Mouse (Mus musculus): ENCODE results near the gene Relb. TPM values are rescaled to one million over a fixed set of nuclear protein-coding genes. Genes with fewer than 3 reads are reported as not detected.

The Relb gene
- polyA plus RNA-seq, 1 experiment: 25.7 TPM

DNA sequence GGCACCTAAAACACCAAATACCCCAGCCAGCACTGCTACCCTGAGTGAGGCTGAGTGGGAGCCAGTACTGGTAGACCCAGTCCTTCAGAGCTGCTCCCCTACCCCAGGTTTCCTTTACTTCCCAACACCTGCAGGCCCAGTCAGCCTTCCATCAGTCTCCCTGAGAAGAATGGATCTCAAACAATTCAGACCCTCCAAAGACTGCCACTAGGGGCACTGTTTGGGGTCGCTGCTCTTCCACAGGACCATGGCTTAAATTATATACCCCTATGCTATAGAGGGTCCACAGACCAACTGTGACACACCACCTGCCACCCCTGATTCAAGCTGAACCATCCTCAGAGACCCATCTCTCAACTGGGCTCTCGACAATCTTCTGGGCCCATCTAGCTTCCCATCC is 70.3 kb downstream of the Relb start:
- TF ChIP-seq CEBPB (IDR thresholded peaks at IDR 0.05; ENCODE audit: insufficient read depth, poor library complexity, severe bottlenecking) (no peak), E2F4 (IDR thresholded peaks at IDR 0.05; ENCODE audit: insufficient read depth) (no peak)
- peaks cover 70% of the 10 kb centered on the region for H3K79me2 ChIP-seq (ENCODE audit: control insufficient read depth, insufficient read depth)
- H3K4me3 ChIP-seq: no peak overlapping the region
- no peak overlapping the region for H3K4me2 ChIP-seq (ENCODE audit: low read depth)
- H3K27me3 ChIP-seq (ENCODE audit: control insufficient read depth, insufficient read depth, insufficient read length): no peaks in the 10 kb centered on the region
- H3K36me3 ChIP-seq (ENCODE audit: control insufficient read depth, insufficient read depth): no peaks in the 10 kb centered on the region
- no peak overlapping the region for H3ac ChIP-seq (ENCODE audit: control insufficient read depth, insufficient read length)

DNA sequence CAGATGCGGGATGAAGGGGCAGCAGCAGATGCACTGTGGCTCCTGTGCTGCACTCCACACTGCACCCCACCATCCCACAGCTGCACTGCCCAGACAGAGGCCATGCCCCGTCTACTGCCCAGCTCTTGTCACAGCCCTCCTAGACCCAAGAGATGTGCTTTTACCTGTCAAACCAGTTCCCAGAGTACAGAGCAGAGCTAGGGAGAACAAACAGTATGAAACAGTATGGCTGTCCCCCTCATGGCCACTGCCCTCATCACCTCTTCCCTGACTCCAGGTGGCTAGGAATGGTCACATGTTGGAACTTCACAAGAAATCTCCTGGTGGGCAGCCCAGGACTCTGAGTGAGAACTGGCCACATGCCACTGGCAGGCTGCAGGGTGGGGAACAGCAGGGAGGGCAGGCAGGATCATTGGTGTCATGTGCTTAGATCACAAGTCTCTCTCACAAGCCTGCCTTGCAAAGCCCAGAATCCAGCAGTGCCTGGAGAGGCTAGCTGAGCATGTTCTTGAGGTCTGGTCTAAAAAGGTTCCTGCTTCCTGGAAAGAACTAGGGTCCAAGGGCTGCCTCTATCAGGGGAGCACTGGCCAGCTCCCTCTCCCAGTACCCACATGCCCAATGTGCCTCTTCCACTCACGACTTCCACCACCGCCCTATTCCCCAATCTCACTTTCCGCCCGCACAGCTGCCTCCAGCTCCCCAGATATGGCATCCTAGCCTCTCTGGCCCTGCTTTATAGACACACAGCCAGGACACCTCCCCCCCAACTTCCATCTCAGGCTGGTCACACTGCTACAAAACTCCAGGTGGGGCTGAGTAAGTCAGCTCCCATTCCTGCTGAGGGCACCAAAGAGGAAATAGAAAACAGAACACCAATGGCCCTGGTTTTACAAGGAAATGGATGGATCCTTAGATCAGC is 71.0 kb downstream of the Relb start:
- Histone ChIP-seq H3K27me3 (ENCODE audit: control insufficient read depth, insufficient read depth, insufficient read length) (no peaks in the 10 kb centered on the region), H3K4me3 (no peak overlapping the region), H3ac (ENCODE audit: control insufficient read depth, insufficient read length) (no peak overlapping the region)

GRCm38 (mm10) chr7:19557086-19557485 is 72.2 kb downstream of the Relb start:
- Histone ChIP-seq H3K4me3 (no peak overlapping the region), H3K4me2 (ENCODE audit: low read depth) (no peak overlapping the region), H3K27me3 (ENCODE audit: control insufficient read depth, insufficient read depth, insufficient read length) (no peaks in the 10 kb centered on the region), H3K36me3 (ENCODE audit: control insufficient read depth, insufficient read depth) (no peaks in the 10 kb centered on the region), H3ac (ENCODE audit: control insufficient read depth, insufficient read length) (no peak overlapping the region), H3K79me2 (ENCODE audit: control insufficient read depth, insufficient read depth) (peaks cover 83% of the 10 kb centered on the region)
- TF ChIP-seq CEBPB (IDR thresholded peaks at IDR 0.05; ENCODE audit: insufficient read depth, poor library complexity, severe bottlenecking) (no peak), TCF12 (IDR thresholded peaks at IDR 0.05; ENCODE audit: insufficient read depth, poor library complexity, severe bottlenecking) (no peak), POLR2A (IDR thresholded peaks at IDR 0.05; ENCODE audit: insufficient read length, low read depth) (no peak), MYOG (IDR thresholded peaks at IDR 0.05; ENCODE audit: control insufficient read depth in 1 of 3, insufficient read depth in 1 of 3, insufficient read length in 2 of 3, low read depth in 2 of 3) (no peak), MYOD1 (IDR thresholded peaks at IDR 0.05; ENCODE audit: control insufficient read depth in 1 of 3, insufficient read length in 2 of 3, low read depth in 2 of 3) (no peak), REST (IDR thresholded peaks at IDR 0.05; ENCODE audit: insufficient read depth, insufficient read length) (no peak), POLR2AphosphoS2 (IDR thresholded peaks at IDR 0.05; ENCODE audit: insufficient read length, low read depth) (no peak), E2F4 (IDR thresholded peaks at IDR 0.05; ENCODE audit: insufficient read depth) (no peak), USF1 (IDR thresholded peaks at IDR 0.05; ENCODE audit: low read depth) (no peak), MAX (IDR thresholded peaks at IDR 0.05; ENCODE audit: low read depth) (no peak), SRF (IDR thresholded peaks at IDR 0.05; ENCODE audit: control insufficient read depth, insufficient read length, low read depth) (no peak)

More for the DNA sequence above, 71.0 kb downstream of the Relb start:
- no peak for TF ChIP-seq TCF3 (IDR thresholded peaks at IDR 0.05; ENCODE audit: insufficient read length, low read depth)
- TF ChIP-seq TCF12 (IDR thresholded peaks at IDR 0.05; ENCODE audit: insufficient read depth, poor library complexity, severe bottlenecking): no peak
- no peak for TF ChIP-seq MAX (IDR thresholded peaks at IDR 0.05; ENCODE audit: low read depth)
- no peaks in the 10 kb centered on the region for H3K36me3 ChIP-seq (ENCODE audit: control insufficient read depth, insufficient read depth)
- H3K79me2 ChIP-seq (ENCODE audit: control insufficient read depth, insufficient read depth): peaks cover 77% of the 10 kb centered on the region
- H3K4me2 ChIP-seq (ENCODE audit: low read depth): no peak overlapping the region

Other genes starting within 250 kb of the Relb start
- 11.5 TPM for gene Ercc2, start 247.4 kb downstream of the Relb start, polyA plus RNA-seq (2012; fragmentation: generic; extraction: Trizol)
- 3.5 TPM for gene Klc3, start 225.3 kb downstream of the Relb start, polyA plus RNA-seq (2012; fragmentation: generic; extraction: Trizol)
- 1,561 TPM for gene Ckm, start 224.7 kb downstream of the Relb start, polyA plus RNA-seq (2012; fragmentation: generic; extraction: Trizol)
- 18.2 TPM for gene Mark4, start 170.6 kb downstream of the Relb start, polyA plus RNA-seq (2012; fragmentation: generic; extraction: Trizol)
- gene Exoc3l2, start 166.1 kb downstream of the Relb start, polyA plus RNA-seq (2012; fragmentation: generic; extraction: Trizol): not detected
- 7.8 TPM for gene Bloc1s3, start 121.1 kb downstream of the Relb start, polyA plus RNA-seq (2012; fragmentation: generic; extraction: Trizol)
- gene Trappc6a, start 121.0 kb downstream of the Relb start, polyA plus RNA-seq (2012; fragmentation: generic; extraction: Trizol): 57.3 TPM
- 0.06 TPM for gene Nkpd1, start 111.6 kb downstream of the Relb start, polyA plus RNA-seq (2012; fragmentation: generic; extraction: Trizol)
- gene Ppp1r37, start 66.4 kb downstream of the Relb start, polyA plus RNA-seq (2012; fragmentation: generic; extraction: Trizol): 48.4 TPM
- gene Zfp296, start 52.2 kb downstream of the Relb start, polyA plus RNA-seq (2012; fragmentation: generic; extraction: Trizol): 1.5 TPM
- gene Gemin7, start 51.8 kb downstream of the Relb start, polyA plus RNA-seq (2012; fragmentation: generic; extraction: Trizol): 89.8 TPM
- 14.8 TPM for gene Clasrp, start 25.0 kb downstream of the Relb start, polyA plus RNA-seq (2012; fragmentation: generic; extraction: Trizol)
- 126 TPM for gene Clptm1, start 35.6 kb upstream of the Relb start, polyA plus RNA-seq (2012; fragmentation: generic; extraction: Trizol)
- not detected for gene Apoc2, start 48.5 kb upstream of the Relb start, polyA plus RNA-seq (2012; fragmentation: generic; extraction: Trizol)
- gene Gm44805, start 52.0 kb upstream of the Relb start, polyA plus RNA-seq (2012; fragmentation: generic; extraction: Trizol): not detected
- gene Apoc4, start 52.0 kb upstream of the Relb start, polyA plus RNA-seq (2012; fragmentation: generic; extraction: Trizol): not detected
- gene Apoc1, start 63.2 kb upstream of the Relb start, polyA plus RNA-seq (2012; fragmentation: generic; extraction: Trizol): not detected
- gene Apoe, start 69.8 kb upstream of the Relb start, polyA plus RNA-seq (2012; fragmentation: generic; extraction: Trizol): 2.3 TPM
- 112 TPM for gene Tomm40, start 86.0 kb upstream of the Relb start, polyA plus RNA-seq (2012; fragmentation: generic; extraction: Trizol)
- gene Nectin2, start 121.0 kb upstream of the Relb start, polyA plus RNA-seq (2012; fragmentation: generic; extraction: Trizol): 27.1 TPM
- 29.3 TPM for gene Bcam, start 141.6 kb upstream of the Relb start, polyA plus RNA-seq (2012; fragmentation: generic; extraction: Trizol)
- 0.90 TPM for gene Cblc, start 167.4 kb upstream of the Relb start, polyA plus RNA-seq (2012; fragmentation: generic; extraction: Trizol)
- gene Bcl3, start 193.3 kb upstream of the Relb start, polyA plus RNA-seq (2012; fragmentation: generic; extraction: Trizol): 19.2 TPM
- gene Gm19345, start 222.6 kb upstream of the Relb start, polyA plus RNA-seq (2012; fragmentation: generic; extraction: Trizol): 0.05 TPM
- 0.02 TPM for gene Ceacam16, start 231.9 kb upstream of the Relb start, polyA plus RNA-seq (2012; fragmentation: generic; extraction: Trizol)

Measured in myocyte (in vitro differentiated cells).